Mouse (Mus musculus) hindbrain, embryonic 15.5 days (tissue): Measurements from ENCODE around the gene Disp1. TPM values are rescaled to one million over a fixed set of nuclear protein-coding genes. Genes with fewer than 3 reads are reported as not detected.
A peak's percentile ranks its signal among the peaks of the same experiment; 100 is the strongest.

Experiments
- ATAC-seq: fragments of 200-750 bp; cut with Nextera tagmentation; 2 replicates; pipeline ENCODE4 v1.8.0; 2017; ENCODE audit warnings: low read depth, moderate number of reproducible peaks, moderate TSS enrichment; ENCODE audit not compliant: low FRiP score
- H3K27ac ChIP-seq: fragments of 300-500 bp; sonication (generic); replicated peaks from 2 replicates; pipeline ENCODE4 v1.5.1; 2015; ENCODE audit warnings: mild to moderate bottlenecking, inconsistent platforms
- H3K27me3 ChIP-seq: fragments of 300-500 bp; sonication (generic); 2 replicates; pipeline ENCODE4 v1.6.1; 2015; ENCODE audit warnings: control low read depth, inconsistent platforms
- H3K36me3 ChIP-seq: fragments of 300-500 bp; sonication (generic); 2 replicates; pipeline ENCODE4 v1.6.1; 2015; ENCODE audit warnings: control low read depth, inconsistent platforms
- H3K4me1 ChIP-seq: fragments of 300-500 bp; sonication (generic); replicated peaks from 2 replicates; pipeline ENCODE4 v1.6.1; 2015; ENCODE audit warnings: control low read depth, inconsistent platforms
- H3K4me2 ChIP-seq: fragments of 300-500 bp; sonication (generic); 2 replicates; pipeline ENCODE4 v1.6.1; 2015; ENCODE audit warnings: moderate library complexity, mild to moderate bottlenecking, inconsistent platforms
- H3K4me3 ChIP-seq: fragments of 300-500 bp; sonication (generic); 2 replicates; pipeline ENCODE4 v1.5.1; 2015; ENCODE audit warnings: mild to moderate bottlenecking, inconsistent platforms
- H3K9ac ChIP-seq: fragments of 300-500 bp; sonication (generic); 2 replicates; pipeline ENCODE4 v1.6.1; 2015; ENCODE audit warnings: inconsistent platforms
- H3K9me3 ChIP-seq: fragments of 300-500 bp; sonication (generic); 2 replicates; pipeline ENCODE4 v1.6.1; 2016; ENCODE audit warnings: control low read depth, inconsistent platforms
- WGBS: fragments of 180-500 bp; shearing (Covaris S2); methylation state at CpG from one replicate; pipeline ENCODE4 v1.1.7; 2015; 5-methylcytosine and 5-hydroxymethylcytosine counted together
- polyA plus RNA-seq: library from polyadenylated mRNA; unstranded; fragments of >200 nt; fragmentation: Nextera tagmentation; extraction: Ambion mirVana; gene quantifications from 2 replicates; pipeline ENCODE4 v1.2.1, GENCODE M21; 2015

The Disp1 gene
- polyA plus RNA-seq, 1 experiment from 2014 or later, result 8.1 TPM

DNA sequence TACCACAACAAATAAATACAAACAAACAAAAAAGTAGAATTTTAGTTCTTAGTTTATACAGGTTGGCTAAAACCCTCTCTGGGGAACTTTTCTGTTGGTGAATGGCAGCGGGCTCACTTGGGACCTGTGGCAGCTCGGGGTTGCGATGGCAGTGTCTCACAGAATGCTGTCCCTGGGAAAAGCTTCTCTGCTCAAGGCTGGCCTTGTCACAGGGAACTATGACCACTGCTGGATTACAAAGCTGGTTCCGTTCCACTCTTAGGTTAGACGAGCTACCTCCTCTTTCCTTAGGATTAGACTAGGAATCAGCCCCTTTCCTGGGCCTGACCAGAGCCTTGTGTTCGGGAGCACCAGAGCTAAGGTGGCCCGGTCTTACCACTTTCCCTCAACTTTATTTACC is 130.1 kb downstream of the Disp1 start:
- Histone ChIP-seq H3K4me1 (peaks cover 10% of the 10 kb centered on the region; the same call in 1 of the 2 replicates), H3K9me3 (peaks cover 8% of the 10 kb centered on the region; the same call in 1 of the 2 replicates), H3K27me3 (no peaks in the 10 kb centered on the region), H3K36me3 (peaks cover 32% of the 10 kb centered on the region), H3K27ac (no peak overlapping the region), H3K4me3 (no peak overlapping the region), H3K4me2 (no peak overlapping the region), H3K9ac (no peak overlapping the region)
- 94% methylated on average over 7 of the region's 7 CpGs for whole genome bisulfite sequencing
- no peak for ATAC-seq

DNA sequence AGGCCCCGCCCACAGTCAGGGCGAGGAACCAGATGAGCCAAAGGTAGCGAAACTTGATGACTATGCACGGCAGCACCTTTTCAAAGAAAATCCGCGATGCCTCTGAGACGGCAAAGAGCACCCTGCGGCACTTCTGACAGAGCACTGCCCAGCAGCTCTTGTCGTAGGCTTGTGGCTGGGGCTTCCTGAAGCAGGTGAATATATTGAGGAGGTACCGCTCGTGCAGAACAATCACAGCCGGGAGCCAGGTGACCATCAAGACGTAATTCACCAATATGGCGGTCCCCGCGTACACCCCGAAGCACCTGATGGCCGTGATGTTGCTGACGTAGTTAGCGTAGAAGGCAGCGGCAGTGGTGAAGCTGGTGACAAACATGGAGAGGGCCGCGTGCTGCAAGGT is 132.7 kb downstream of the Disp1 start:
- no peak overlapping the region for H3K27ac ChIP-seq
- 97% methylated on average over 23 of the region's 23 CpGs for WGBS
- no peak for ATAC-seq

DNA sequence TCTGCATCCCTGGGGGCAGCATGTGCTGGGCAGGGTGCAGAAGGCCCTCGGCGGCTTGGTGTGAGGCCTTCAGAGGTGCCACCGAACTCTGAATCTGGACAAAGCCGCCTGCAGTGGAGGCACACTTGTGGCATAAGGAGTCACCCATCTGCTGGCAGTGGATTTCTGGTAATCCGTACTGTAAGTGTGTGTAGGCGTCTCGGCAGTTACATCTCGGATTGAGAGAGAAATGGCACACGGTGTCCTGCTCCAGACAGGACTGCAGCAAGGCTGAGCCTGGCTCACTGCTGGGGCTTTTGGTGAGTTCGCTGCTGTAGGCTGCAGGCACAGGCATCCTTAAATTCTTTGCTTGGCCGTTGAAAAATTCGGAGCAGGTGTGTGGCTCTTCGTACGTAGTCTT is 134.5 kb downstream of the Disp1 start:
- no peak overlapping the region for H3K4me3 ChIP-seq
- no peak overlapping the region for H3K4me2 ChIP-seq
- no peak overlapping the region for H3K27ac ChIP-seq
- WGBS, result 97% methylated on average over 14 of the region's 14 CpGs
- no peak for ATAC-seq
- no peaks in the 10 kb centered on the region for H3K27me3 ChIP-seq
- H3K4me1 ChIP-seq, result no peaks in the 10 kb centered on the region
- H3K9ac ChIP-seq, result no peak overlapping the region
- H3K9me3 ChIP-seq, result peaks cover 8% of the 10 kb centered on the region; the same call in 1 of the 2 replicates
- H3K36me3 ChIP-seq, result peaks cover 32% of the 10 kb centered on the region

More for the DNA sequence above, 132.7 kb downstream of the Disp1 start:
- no peak overlapping the region for H3K4me2 ChIP-seq
- no peak overlapping the region for H3K4me3 ChIP-seq
- no peak overlapping the region for H3K9ac ChIP-seq
- no peaks in the 10 kb centered on the region for H3K4me1 ChIP-seq
- peaks cover 8% of the 10 kb centered on the region; the same call in 1 of the 2 replicates for H3K9me3 ChIP-seq
- no peaks in the 10 kb centered on the region for H3K27me3 ChIP-seq
- H3K36me3 ChIP-seq, result peaks cover 32% of the 10 kb centered on the region

GRCm38 (mm10) chr1:183084085-183085050 is 137.0 kb downstream of the Disp1 start:
- peaks cover 6% of the 10 kb centered on the region; the same call in 1 of the 2 replicates for H3K9me3 ChIP-seq
- ATAC-seq, result 0 out of 2 replicates have a peak, but pooled peaks have one; percentile 34
- no peak overlapping the region for H3K27ac ChIP-seq
- 77% methylated on average over 8 of the region's 8 CpGs for WGBS
- H3K36me3 ChIP-seq, result peaks cover 29% of the 10 kb centered on the region
- no peaks in the 10 kb centered on the region for H3K27me3 ChIP-seq
- no peaks in the 10 kb centered on the region for H3K4me1 ChIP-seq
- H3K4me2 ChIP-seq, result no peak overlapping the region
- no peak overlapping the region for H3K9ac ChIP-seq
- H3K4me3 ChIP-seq, result no peak overlapping the region

GRCm38 (mm10) chr1:183082436-183082835 is 138.9 kb downstream of the Disp1 start:
- Histone ChIP-seq H3K9ac (no peak overlapping the region), H3K27me3 (no peaks in the 10 kb centered on the region), H3K9me3 (no peaks in the 10 kb centered on the region), H3K4me1 (no peaks in the 10 kb centered on the region), H3K4me3 (no peak overlapping the region), H3K27ac (no peak overlapping the region), H3K36me3 (peaks cover 11% of the 10 kb centered on the region; the same call in 1 of the 2 replicates), H3K4me2 (no peak overlapping the region)
- WGBS, result 88% methylated on average over 4 of the region's 4 CpGs
- ATAC-seq, result no peak

DNA sequence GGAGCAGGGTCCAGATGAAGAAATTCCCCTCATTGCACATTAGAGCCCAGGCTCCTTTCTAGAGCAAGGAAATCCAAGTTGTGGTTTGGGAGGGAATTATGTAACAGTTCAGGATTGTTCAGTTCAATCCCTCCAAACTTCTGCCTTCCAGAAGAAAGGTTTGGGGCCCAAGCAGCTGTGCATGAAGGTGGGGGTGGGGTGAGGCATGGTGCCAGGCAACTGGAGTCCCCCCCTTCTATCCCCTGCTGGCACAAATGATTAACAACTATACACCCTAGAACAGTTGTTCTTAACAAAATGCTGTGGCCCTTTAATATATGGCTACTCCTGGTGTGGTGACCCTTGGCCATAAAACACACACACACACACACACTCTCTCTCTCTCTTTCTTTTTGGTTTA is 140.2 kb downstream of the Disp1 start:
- H3K4me2 ChIP-seq, result no peak overlapping the region
- H3K9me3 ChIP-seq, result no peaks in the 10 kb centered on the region
- H3K27ac ChIP-seq, result no peak overlapping the region
- no peak overlapping the region for H3K9ac ChIP-seq
- no peaks in the 10 kb centered on the region for H3K36me3 ChIP-seq
- H3K27me3 ChIP-seq, result no peaks in the 10 kb centered on the region
- H3K4me3 ChIP-seq, result no peak overlapping the region
- no peak for ATAC-seq
- no peaks in the 10 kb centered on the region for H3K4me1 ChIP-seq

- Histone ChIP-seq H3K4me1 (peaks cover 6% of the 10 kb centered on the region), H3K9ac (no peak overlapping the region), H3K27me3 (no peaks in the 10 kb centered on the region), H3K4me2 (no peak overlapping the region), H3K36me3 (no peaks in the 10 kb centered on the region), H3K4me3 (no peak overlapping the region), H3K9me3 (no peaks in the 10 kb centered on the region), H3K27ac (no peak overlapping the region)
- peak; percentile 27; the same call in 1 of the 2 replicates for ATAC-seq
- 48% methylated on average over 15 of the region's 15 CpGs for WGBS
These were observed 146.1 kb downstream of the Disp1 start for GRCm38 (mm10) chr1:183075121-183075822.

DNA sequence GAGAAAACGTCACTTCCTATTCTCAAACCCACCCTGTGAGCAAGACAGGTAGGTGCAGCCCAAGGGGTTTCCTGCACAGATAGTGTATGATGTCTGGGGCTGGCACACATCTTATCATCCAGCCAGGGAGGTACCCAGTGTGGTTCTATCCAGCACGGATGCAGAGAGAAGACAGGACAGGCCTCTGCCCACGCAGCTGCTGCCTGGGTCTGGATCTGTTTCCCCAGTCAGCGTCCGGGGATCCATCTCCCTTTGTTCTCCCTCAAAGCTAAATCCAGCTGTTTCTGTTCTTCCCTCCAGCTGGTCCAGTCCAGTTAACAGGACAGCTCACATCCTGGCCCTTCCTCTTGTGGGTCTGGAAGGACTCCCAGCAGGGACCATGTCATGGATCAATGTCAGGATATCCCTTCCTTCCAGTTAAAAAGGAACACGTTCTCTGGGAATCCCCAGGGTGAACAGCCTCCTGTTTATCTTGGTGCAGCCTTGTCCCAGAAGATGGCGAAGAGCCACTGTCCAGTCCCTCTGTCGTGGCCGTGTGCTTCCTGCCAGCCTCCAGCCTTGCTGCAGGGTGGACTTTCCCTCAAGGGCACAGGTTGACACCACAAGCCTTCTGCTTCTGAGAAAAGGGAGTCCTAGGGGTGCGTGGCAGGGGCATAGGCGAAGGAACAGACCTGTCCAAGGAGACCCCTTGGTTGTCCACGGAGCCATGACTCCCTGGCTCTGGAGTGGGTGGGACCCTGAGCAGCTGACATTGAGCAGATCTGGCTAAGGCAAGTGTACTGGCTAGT is 148.9 kb downstream of the Disp1 start:
- Histone ChIP-seq H3K9me3 (no peaks in the 10 kb centered on the region), H3K27me3 (no peaks in the 10 kb centered on the region), H3K36me3 (no peaks in the 10 kb centered on the region), H3K27ac (no peak overlapping the region), H3K9ac (no peak overlapping the region), H3K4me2 (no peak overlapping the region), H3K4me1 (peaks cover 6% of the 10 kb centered on the region), H3K4me3 (no peak overlapping the region)
- ATAC-seq, result no peak
- 63% methylated on average over 12 of the region's 12 CpGs for WGBS

- H3K27me3 ChIP-seq, result no peaks in the 10 kb centered on the region
- H3K9ac ChIP-seq, result no peak overlapping the region
- no peaks in the 10 kb centered on the region for H3K36me3 ChIP-seq
- ATAC-seq, result no peak
- H3K9me3 ChIP-seq, result no peaks in the 10 kb centered on the region
- no peak overlapping the region for H3K4me3 ChIP-seq
- no peaks in the 10 kb centered on the region; the same call in 1 of the 2 replicates for H3K4me1 ChIP-seq
- 65% methylated on average over 8 of the region's 8 CpGs for WGBS
- no peak overlapping the region for H3K27ac ChIP-seq
- no peak overlapping the region for H3K4me2 ChIP-seq
These were observed 151.2 kb downstream of the Disp1 start for GRCm38 (mm10) chr1:183069954-183070649.

DNA sequence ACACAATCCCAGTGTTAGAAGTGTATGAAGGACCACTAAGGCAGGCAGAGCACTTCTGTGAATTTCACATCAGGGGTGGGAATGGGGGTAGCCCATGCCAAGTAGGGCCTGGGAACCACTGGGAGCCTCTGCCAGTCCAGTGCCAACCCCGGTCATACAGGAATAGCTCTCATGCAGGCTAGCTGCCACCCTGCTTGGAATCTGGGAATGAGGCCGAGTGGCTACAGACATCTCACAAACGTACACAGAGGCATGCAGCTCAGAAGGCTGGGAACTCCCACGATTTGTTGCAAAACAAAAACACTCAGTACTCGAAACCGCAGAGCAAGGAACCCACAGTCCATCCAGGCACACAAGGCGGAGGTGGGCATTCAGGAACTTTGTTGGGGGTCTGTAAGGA is 153.5 kb downstream of the Disp1 start:
- Histone ChIP-seq H3K27ac (no peak overlapping the region), H3K4me2 (no peak overlapping the region), H3K36me3 (no peaks in the 10 kb centered on the region), H3K4me3 (no peak overlapping the region), H3K9me3 (no peaks in the 10 kb centered on the region), H3K9ac (no peak overlapping the region), H3K27me3 (peaks cover 3% of the 10 kb centered on the region; the same call in 1 of the 2 replicates), H3K4me1 (no peaks in the 10 kb centered on the region)
- 0 out of 2 replicates have a peak, but pooled peaks have one; percentile 38 for ATAC-seq
- WGBS, result 73% methylated on average over 7 of the region's 7 CpGs

GRCm38 (mm10) chr1:183066981-183067380 is 154.3 kb downstream of the Disp1 start:
- H3K4me2 ChIP-seq, result no peak overlapping the region
- WGBS, result 59% methylated on average over 4 of the region's 4 CpGs

More at GRCm38 (mm10) chr1:183066981-183067380, 154.3 kb downstream of the Disp1 start:
- H3K36me3 ChIP-seq, result no peaks in the 10 kb centered on the region
- no peaks in the 10 kb centered on the region for H3K9me3 ChIP-seq
- no peak overlapping the region for H3K9ac ChIP-seq
- no peak overlapping the region for H3K27ac ChIP-seq
- H3K4me3 ChIP-seq, result no peak overlapping the region
- H3K4me1 ChIP-seq, result no peaks in the 10 kb centered on the region
- ATAC-seq, result no peak
- peaks cover 5% of the 10 kb centered on the region; the same call in 1 of the 2 replicates for H3K27me3 ChIP-seq
